Mouse (Mus musculus): ENCODE data around the gene Pou3f1. TPM values are rescaled to one million over a fixed set of nuclear protein-coding genes. Genes with fewer than 3 reads are reported as not detected.

The Pou3f1 gene
- total and polyA plus RNA-seq, 2 experiments from 2014 or later = 19.7 to 20.2 TPM

GRCm38 (mm10) chr4:124695786-124696516, 39.3 kb downstream of the Pou3f1 start:
- WGBS = 17% methylated on average over 18 of the region's 18 CpGs
- H3K36me3 ChIP-seq (ENCODE audit: insufficient read depth) = 0 out of 2 replicates have a peak, but pooled peaks cover 5% of the 10 kb centered on the region

GRCm38 (mm10) chr4:124699791-124700190, 43.2 kb downstream of the Pou3f1 start:
- Histone ChIP-seq H3K9me3 (ENCODE audit: low read length) (no peaks in the 10 kb centered on the region), H3K9ac (no peak overlapping the region), H3K4me3 (ENCODE audit: low read depth, low read length) (peak overlapping the region; percentile 55), H3K27ac (ENCODE audit: low read depth, low read length) (no peak overlapping the region), H3K36me3 (ENCODE audit: insufficient read depth) (no peaks in the 10 kb centered on the region), H3K27me3 (ENCODE audit: insufficient read depth, low read length) (no peaks in the 10 kb centered on the region; the same call in 1 of the 2 replicates), H3K4me1 (ENCODE audit: insufficient read depth) (no peaks in the 10 kb centered on the region), H3K4me2 (ENCODE audit: low read depth) (peak overlapping the region; percentile 95; the same call in 1 of the 2 replicates)
- TF ChIP-seq CTCF (IDR thresholded peaks at IDR 0.05; ENCODE audit: low read depth) = no peak
- WGBS = 13% methylated on average over 6 of the region's 6 CpGs
- no peak for DNase-seq
- ATAC-seq = no peak

More at GRCm38 (mm10) chr4:124695786-124696516, 39.3 kb downstream of the Pou3f1 start:
- Histone ChIP-seq H3K27ac (ENCODE audit: low read depth, low read length) (no peak overlapping the region), H3K4me3 (ENCODE audit: low read depth, low read length) (no peak overlapping the region), H3K27me3 (ENCODE audit: insufficient read depth, low read length) (no peaks in the 10 kb centered on the region; the same call in 1 of the 2 replicates), H3K4me2 (ENCODE audit: low read depth) (no peak overlapping the region), H3K4me1 (ENCODE audit: insufficient read depth) (0 out of 2 replicates have a peak, but pooled peaks cover 7% of the 10 kb centered on the region), H3K9me3 (ENCODE audit: low read length) (no peaks in the 10 kb centered on the region), H3K9ac (no peak overlapping the region)
- ATAC-seq (no peak), DNase-seq (no peak)
- TF ChIP-seq CTCF (IDR thresholded peaks at IDR 0.05; ENCODE audit: low read depth) = no peak

- H3K36me3 ChIP-seq (ENCODE audit: insufficient read depth) = no peaks in the 10 kb centered on the region
- peak; percentile 13 for DNase-seq
These were observed 43.8 kb downstream of the Pou3f1 start, which contains the start of gene Fhl3 for GRCm38 (mm10) chr4:124700248-124700971. Gene Fhl3 (plus strand): TSS chr4:124700701.

GRCm38 (mm10) chr4:124701052-124701845, 44.6 kb downstream of the Pou3f1 start:
- TF ChIP-seq CTCF (IDR thresholded peaks at IDR 0.05; ENCODE audit: low read depth) = no peak
- H3K9ac ChIP-seq = peak overlapping the region; percentile 51
- no peaks in the 10 kb centered on the region; the same call in 1 of the 2 replicates for H3K27me3 ChIP-seq (ENCODE audit: insufficient read depth, low read length)
- no peaks in the 10 kb centered on the region for H3K4me1 ChIP-seq (ENCODE audit: insufficient read depth)
- no peaks in the 10 kb centered on the region for H3K9me3 ChIP-seq (ENCODE audit: low read length)
- ATAC-seq (peak; percentile 38), DNase-seq (peak; percentile 14)
- H3K27ac ChIP-seq (ENCODE audit: low read depth, low read length) = no peak overlapping the region
- H3K36me3 ChIP-seq (ENCODE audit: insufficient read depth) = no peaks in the 10 kb centered on the region
- H3K4me2 ChIP-seq (ENCODE audit: low read depth) = peak overlapping the region; percentile 95
- WGBS = 5% methylated on average over 22 of the region's 22 CpGs
- H3K4me3 ChIP-seq (ENCODE audit: low read depth, low read length) = peak overlapping the region; percentile 55

More at GRCm38 (mm10) chr4:124700248-124700971, 43.8 kb downstream of the Pou3f1 start, which contains the start of gene Fhl3:
- Histone ChIP-seq H3K4me1 (ENCODE audit: insufficient read depth) (no peaks in the 10 kb centered on the region), H3K4me2 (ENCODE audit: low read depth) (peak within 1 kb of the TSS; percentile 95), H3K27me3 (ENCODE audit: insufficient read depth, low read length) (no peaks in the 10 kb centered on the region; the same call in 1 of the 2 replicates), H3K9ac (peak within 1 kb of the TSS; percentile 51), H3K27ac (ENCODE audit: low read depth, low read length) (no peak within 1 kb of the TSS), H3K9me3 (ENCODE audit: low read length) (no peaks in the 10 kb centered on the region), H3K4me3 (ENCODE audit: low read depth, low read length) (peak within 1 kb of the TSS; percentile 55)
- no peak for ATAC-seq
- under 1% methylated on average over 39 of the region's 59 CpGs for WGBS
- TF ChIP-seq CTCF (IDR thresholded peaks at IDR 0.05; ENCODE audit: low read depth) = peak; percentile 8; the same call in 1 of the 2 replicates

GRCm38 (mm10) chr4:124701916-124702315, 45.3 kb downstream of the Pou3f1 start:
- no peaks in the 10 kb centered on the region for H3K36me3 ChIP-seq (ENCODE audit: insufficient read depth)
- no peak for TF ChIP-seq CTCF (IDR thresholded peaks at IDR 0.05; ENCODE audit: low read depth)
- H3K9me3 ChIP-seq (ENCODE audit: low read length) = no peaks in the 10 kb centered on the region
- no peak overlapping the region for H3K27ac ChIP-seq (ENCODE audit: low read depth, low read length)
- ATAC-seq (peak; percentile 25; the same call in 1 of the 2 replicates), DNase-seq (peak; percentile 50)
- WGBS = 29% methylated on average over 3 of the region's 5 CpGs
- H3K4me1 ChIP-seq (ENCODE audit: insufficient read depth) = no peaks in the 10 kb centered on the region
- no peak overlapping the region for H3K4me3 ChIP-seq (ENCODE audit: low read depth, low read length)
- H3K27me3 ChIP-seq (ENCODE audit: insufficient read depth, low read length) = no peaks in the 10 kb centered on the region; the same call in 1 of the 2 replicates
- H3K4me2 ChIP-seq (ENCODE audit: low read depth) = peak overlapping the region; percentile 95
- H3K9ac ChIP-seq = no peak overlapping the region

- Histone ChIP-seq H3K4me1 (ENCODE audit: insufficient read depth) (no peaks in the 10 kb centered on the region), H3K9ac (no peak overlapping the region), H3K27ac (ENCODE audit: low read depth, low read length) (no peak overlapping the region), H3K9me3 (ENCODE audit: low read length) (no peaks in the 10 kb centered on the region), H3K36me3 (ENCODE audit: insufficient read depth) (no peaks in the 10 kb centered on the region), H3K27me3 (ENCODE audit: insufficient read depth, low read length) (no peaks in the 10 kb centered on the region; the same call in 1 of the 2 replicates), H3K4me3 (ENCODE audit: low read depth, low read length) (no peak overlapping the region), H3K4me2 (ENCODE audit: low read depth) (no peak overlapping the region)
- DNase-seq (no peak), ATAC-seq (no peak)
- TF ChIP-seq CTCF (IDR thresholded peaks at IDR 0.05; ENCODE audit: low read depth) = no peak
- 45% methylated on average over 2 of the region's 2 CpGs for WGBS
These were observed 46.8 kb downstream of the Pou3f1 start for GRCm38 (mm10) chr4:124703406-124703805.
